Mouse (Mus musculus): Measurements from ENCODE around the gene Clmp. TPM values are rescaled to one million over a fixed set of nuclear protein-coding genes. Genes with fewer than 3 reads are reported as not detected.

Clmp gene
- polyA plus RNA-seq, 1 experiment = 1.2 TPM

GRCm38 (mm10) chr9:40642470-40643220, 43.1 kb upstream of the Clmp start:
- Histone ChIP-seq H3K4me1 (ENCODE audit: control insufficient read depth, insufficient read depth, low read length) (peaks cover 2% of the 10 kb centered on the region; the same call in 1 of the 2 replicates), H3K27me3 (ENCODE audit: control insufficient read depth, insufficient read depth, low read length) (no peaks in the 10 kb centered on the region), H3K36me3 (ENCODE audit: control insufficient read depth, insufficient read depth, low read length) (no peaks in the 10 kb centered on the region), H3K27ac (ENCODE audit: control insufficient read depth, insufficient read depth, low read depth, low read length) (no peak overlapping the region), H3K4me3 (ENCODE audit: control insufficient read depth, low read depth, low read length) (no peak overlapping the region)
- no peak for TF ChIP-seq POLR2A (IDR thresholded peaks at IDR 0.05; ENCODE audit: control insufficient read depth, low read depth, low read length)
- TF ChIP-seq CTCF (IDR thresholded peaks at IDR 0.05; ENCODE audit: control insufficient read depth, insufficient read depth, insufficient replicate concordance, low read depth, low read length) = no peak

- Histone ChIP-seq H3K4me1 (ENCODE audit: control insufficient read depth, insufficient read depth, low read length) (no peaks in the 10 kb centered on the region), H3K27ac (ENCODE audit: control insufficient read depth, insufficient read depth, low read depth, low read length) (no peak overlapping the region), H3K4me3 (ENCODE audit: control insufficient read depth, low read depth, low read length) (no peak overlapping the region), H3K27me3 (ENCODE audit: control insufficient read depth, insufficient read depth, low read length) (no peaks in the 10 kb centered on the region), H3K36me3 (ENCODE audit: control insufficient read depth, insufficient read depth, low read length) (no peaks in the 10 kb centered on the region)
- TF ChIP-seq CTCF (IDR thresholded peaks at IDR 0.05; ENCODE audit: control insufficient read depth, insufficient read depth, insufficient replicate concordance, low read depth, low read length) = no peak
- no peak for TF ChIP-seq POLR2A (IDR thresholded peaks at IDR 0.05; ENCODE audit: control insufficient read depth, low read depth, low read length)
These were observed 36.3 kb upstream of the Clmp start for GRCm38 (mm10) chr9:40649444-40649843.

- Histone ChIP-seq H3K4me3 (ENCODE audit: control insufficient read depth, low read depth, low read length) (no peak overlapping the region), H3K27ac (ENCODE audit: control insufficient read depth, insufficient read depth, low read depth, low read length) (no peak overlapping the region), H3K36me3 (ENCODE audit: control insufficient read depth, insufficient read depth, low read length) (no peaks in the 10 kb centered on the region), H3K4me1 (ENCODE audit: control insufficient read depth, insufficient read depth, low read length) (no peaks in the 10 kb centered on the region), H3K27me3 (ENCODE audit: control insufficient read depth, insufficient read depth, low read length) (no peaks in the 10 kb centered on the region)
- TF ChIP-seq POLR2A (IDR thresholded peaks at IDR 0.05; ENCODE audit: control insufficient read depth, low read depth, low read length) (no peak), CTCF (IDR thresholded peaks at IDR 0.05; ENCODE audit: control insufficient read depth, insufficient read depth, insufficient replicate concordance, low read depth, low read length) (no peak)
These were observed 35.8 kb upstream of the Clmp start for GRCm38 (mm10) chr9:40649983-40650382.

- TF ChIP-seq POLR2A (IDR thresholded peaks at IDR 0.05; ENCODE audit: control insufficient read depth, low read depth, low read length) = no peak
- TF ChIP-seq CTCF (IDR thresholded peaks at IDR 0.05; ENCODE audit: control insufficient read depth, insufficient read depth, insufficient replicate concordance, low read depth, low read length) = no peak
- H3K27ac ChIP-seq (ENCODE audit: control insufficient read depth, insufficient read depth, low read depth, low read length) = no peak overlapping the region
- H3K4me1 ChIP-seq (ENCODE audit: control insufficient read depth, insufficient read depth, low read length) = no peaks in the 10 kb centered on the region
- no peak overlapping the region for H3K4me3 ChIP-seq (ENCODE audit: control insufficient read depth, low read depth, low read length)
- no peaks in the 10 kb centered on the region for H3K36me3 ChIP-seq (ENCODE audit: control insufficient read depth, insufficient read depth, low read length)
- H3K27me3 ChIP-seq (ENCODE audit: control insufficient read depth, insufficient read depth, low read length) = no peaks in the 10 kb centered on the region
These were observed 34.4 kb upstream of the Clmp start for GRCm38 (mm10) chr9:40651239-40651859.

GRCm38 (mm10) chr9:40652757-40653156, 33.0 kb upstream of the Clmp start:
- no peaks in the 10 kb centered on the region for H3K36me3 ChIP-seq (ENCODE audit: control insufficient read depth, insufficient read depth, low read length)
- no peaks in the 10 kb centered on the region for H3K4me1 ChIP-seq (ENCODE audit: control insufficient read depth, insufficient read depth, low read length)
- no peak overlapping the region for H3K4me3 ChIP-seq (ENCODE audit: control insufficient read depth, low read depth, low read length)
- H3K27ac ChIP-seq (ENCODE audit: control insufficient read depth, insufficient read depth, low read depth, low read length) = no peak overlapping the region
- TF ChIP-seq POLR2A (IDR thresholded peaks at IDR 0.05; ENCODE audit: control insufficient read depth, low read depth, low read length) = no peak
- no peak for TF ChIP-seq CTCF (IDR thresholded peaks at IDR 0.05; ENCODE audit: control insufficient read depth, insufficient read depth, insufficient replicate concordance, low read depth, low read length)
- no peaks in the 10 kb centered on the region for H3K27me3 ChIP-seq (ENCODE audit: control insufficient read depth, insufficient read depth, low read length)

GRCm38 (mm10) chr9:40666190-40666803, 19.5 kb upstream of the Clmp start:
- Histone ChIP-seq H3K4me3 (ENCODE audit: control insufficient read depth, low read depth, low read length) (no peak overlapping the region), H3K4me1 (ENCODE audit: control insufficient read depth, insufficient read depth, low read length) (no peaks in the 10 kb centered on the region), H3K36me3 (ENCODE audit: control insufficient read depth, insufficient read depth, low read length) (no peaks in the 10 kb centered on the region), H3K27me3 (ENCODE audit: control insufficient read depth, insufficient read depth, low read length) (no peaks in the 10 kb centered on the region), H3K27ac (ENCODE audit: control insufficient read depth, insufficient read depth, low read depth, low read length) (no peak overlapping the region)
- no peak for TF ChIP-seq CTCF (IDR thresholded peaks at IDR 0.05; ENCODE audit: control insufficient read depth, insufficient read depth, insufficient replicate concordance, low read depth, low read length)
- TF ChIP-seq POLR2A (IDR thresholded peaks at IDR 0.05; ENCODE audit: control insufficient read depth, low read depth, low read length) = no peak

- no peak within 1 kb of the TSS for H3K4me3 ChIP-seq (ENCODE audit: control insufficient read depth, low read depth, low read length)
- no peaks in the 10 kb centered on the region for H3K4me1 ChIP-seq (ENCODE audit: control insufficient read depth, insufficient read depth, low read length)
- TF ChIP-seq CTCF (IDR thresholded peaks at IDR 0.05; ENCODE audit: control insufficient read depth, insufficient read depth, insufficient replicate concordance, low read depth, low read length) (no peak), POLR2A (IDR thresholded peaks at IDR 0.05; ENCODE audit: control insufficient read depth, low read depth, low read length) (no peak)
- H3K27ac ChIP-seq (ENCODE audit: control insufficient read depth, insufficient read depth, low read depth, low read length) = no peak within 1 kb of the TSS
- H3K36me3 ChIP-seq (ENCODE audit: control insufficient read depth, insufficient read depth, low read length) = no peaks in the 10 kb centered on the region
- H3K27me3 ChIP-seq (ENCODE audit: control insufficient read depth, insufficient read depth, low read length) = no peaks in the 10 kb centered on the region
These were observed 15.4 kb upstream of the Clmp start, which contains the start of gene Gm21915 for GRCm38 (mm10) chr9:40670313-40670712. Gene Gm21915, plus strand, starts transcription at chr9:40670613.
